Mouse (Mus musculus) brain, adult 2 months (tissue): ENCODE data around the gene AU015836.
"Not testable (repeated sequence)": the region's sequence is repeated elsewhere in the genome, so short reads cannot be mapped to it uniquely, and the experiment has no call there.

Experiments used
- DNase-seq: peaks from one replicate; pipeline ENCODE4 v3.0.0; 2011; ENCODE audit warnings: low read depth, low spot score

Gene AU015836

DNA sequence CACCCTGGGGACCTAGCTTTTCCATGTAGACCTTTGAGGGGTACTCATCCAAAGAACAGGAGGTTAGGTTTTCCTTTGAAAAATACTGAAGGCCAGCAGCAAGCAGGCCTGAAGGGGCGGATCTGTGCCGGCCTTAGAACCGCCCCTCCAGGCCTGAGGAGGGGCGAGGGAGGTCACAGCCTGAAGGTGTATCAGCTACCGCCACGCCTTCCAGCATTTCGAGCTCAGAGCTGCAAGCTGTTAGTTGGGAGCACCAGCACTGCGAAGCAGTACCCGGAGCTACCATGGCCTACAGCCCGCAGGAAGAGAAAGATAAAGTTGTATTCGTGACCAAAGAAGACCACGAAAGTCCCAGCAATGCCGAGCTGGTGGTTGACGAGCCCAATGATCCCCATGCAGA is at the start of gene AU015836:
Gene AU015836, plus strand, starts transcription at position 216 of the 400 bp plus-strand sequence.
- DNase-seq, result no peak

DNA sequence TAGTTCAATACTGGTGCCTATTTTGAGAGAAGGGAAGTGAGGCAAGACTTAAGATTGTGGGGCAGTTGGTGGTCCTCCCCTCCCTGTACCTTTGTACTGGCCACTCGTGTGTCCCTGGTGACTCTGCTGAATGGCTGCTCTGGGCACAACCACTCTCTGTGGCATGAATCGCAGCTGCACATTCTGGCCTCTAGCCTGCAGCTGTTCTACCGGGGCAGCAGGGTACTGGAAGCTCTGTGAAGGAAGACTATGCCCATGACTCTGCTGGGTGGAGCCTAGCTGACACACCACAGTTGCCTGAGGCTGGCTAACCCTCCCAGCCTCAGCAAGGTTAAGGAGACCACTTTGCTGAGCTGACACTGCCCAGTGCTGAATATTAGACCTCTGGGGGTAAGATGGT is 49.4 kb upstream of the AU015836 start:
- DNase-seq, result peak; percentile 14

DNA sequence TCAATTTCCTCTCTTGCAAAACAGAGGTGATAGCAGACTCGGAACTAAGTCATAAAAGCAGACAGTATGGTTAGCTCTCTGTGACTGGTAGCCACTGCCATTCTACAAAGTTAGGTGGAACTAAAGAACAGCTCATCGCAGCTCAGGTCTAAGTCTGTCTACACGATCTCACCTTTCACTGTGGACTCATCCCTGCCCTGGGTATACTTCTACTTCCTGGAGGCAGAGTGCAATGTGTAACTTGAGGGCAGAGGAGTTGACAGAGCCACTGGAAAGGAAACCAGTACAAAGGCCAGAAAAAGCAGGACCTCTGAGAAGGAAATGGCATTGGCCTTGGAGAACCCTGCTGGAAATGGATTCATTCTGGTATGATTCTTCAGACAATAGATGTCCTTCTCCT is 40.1 kb upstream of the AU015836 start:
- DNase-seq, result no peak

DNA sequence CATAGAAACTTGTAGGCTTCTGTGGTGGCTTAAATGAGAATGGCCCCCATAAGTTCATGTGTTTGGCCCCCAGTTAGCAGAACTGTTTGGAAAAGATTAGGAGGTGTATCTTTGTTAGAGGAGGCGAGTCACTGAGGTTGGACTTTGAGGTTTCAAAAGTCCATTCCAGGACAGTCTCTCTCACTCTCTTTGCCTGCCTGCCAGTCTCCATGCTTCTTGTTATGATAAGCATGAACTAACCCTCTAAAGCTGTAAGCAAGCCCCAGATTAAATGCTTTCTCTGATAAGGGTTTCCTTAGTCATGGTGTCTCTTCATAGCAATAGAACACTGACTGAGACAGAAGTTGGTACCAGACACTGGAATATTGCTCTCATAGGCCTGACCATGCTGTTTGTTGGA is 39.7 kb upstream of the AU015836 start:
- no peak for DNase-seq

DNA sequence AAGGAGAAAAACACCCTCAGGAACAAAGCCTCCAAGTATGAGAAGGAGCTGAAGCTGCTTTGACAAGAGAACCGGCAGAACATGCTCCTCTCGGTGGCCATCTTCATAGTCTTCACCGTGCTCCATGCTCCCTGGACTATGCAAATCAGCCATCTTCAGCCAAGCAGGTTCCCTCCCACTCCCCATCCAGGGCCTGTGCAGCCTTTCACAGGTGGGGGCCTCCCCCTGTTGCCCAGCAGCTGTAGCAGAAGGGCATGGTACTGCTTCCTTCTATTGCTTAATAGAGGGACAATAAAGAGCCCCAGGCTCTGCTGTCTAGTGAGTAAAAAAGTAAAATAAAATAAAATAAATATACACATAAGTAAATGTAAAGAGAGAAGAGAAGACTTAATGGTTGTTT is 36.8 kb upstream of the AU015836 start:
- DNase-seq, result no peak

DNA sequence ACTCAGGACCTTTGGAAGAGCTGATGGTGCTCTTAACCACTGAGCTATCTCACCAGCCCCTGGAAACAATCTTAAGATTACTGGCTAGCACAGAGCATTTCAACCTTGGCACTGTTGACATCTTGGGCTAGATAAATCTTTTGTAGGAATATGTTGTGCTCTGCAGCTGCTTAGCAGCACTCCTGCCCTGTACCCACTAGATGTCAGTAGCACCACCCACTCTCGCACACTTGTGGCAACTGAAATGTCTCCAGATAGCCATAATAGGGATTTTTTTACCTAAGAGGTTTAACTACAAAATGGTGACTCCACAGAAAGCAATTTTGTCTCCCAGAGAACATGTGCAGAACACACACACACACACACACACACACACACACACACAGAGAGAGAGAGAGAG is 11.7 kb upstream of the AU015836 start:
- DNase-seq, result peak; percentile 52

DNA sequence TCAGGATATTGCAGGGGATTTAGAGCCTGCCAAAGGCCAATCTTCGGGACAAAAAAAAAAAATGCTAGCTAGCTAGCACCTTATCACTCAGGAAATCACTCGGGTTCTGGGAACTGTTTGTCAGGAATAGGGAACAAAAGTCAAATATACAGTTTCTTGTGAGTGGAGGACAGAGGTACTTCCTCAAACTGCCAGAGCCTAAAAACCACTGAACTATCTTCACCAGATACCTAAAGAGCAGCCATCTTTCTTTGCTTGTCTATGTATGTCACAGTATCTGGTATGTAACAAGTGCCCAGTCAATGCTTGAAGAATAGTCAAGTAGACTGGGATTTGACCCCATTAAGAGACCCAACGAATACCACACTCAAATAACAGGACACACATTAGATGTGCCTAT is 10.0 kb upstream of the AU015836 start:
- DNase-seq, result no peak

DNA sequence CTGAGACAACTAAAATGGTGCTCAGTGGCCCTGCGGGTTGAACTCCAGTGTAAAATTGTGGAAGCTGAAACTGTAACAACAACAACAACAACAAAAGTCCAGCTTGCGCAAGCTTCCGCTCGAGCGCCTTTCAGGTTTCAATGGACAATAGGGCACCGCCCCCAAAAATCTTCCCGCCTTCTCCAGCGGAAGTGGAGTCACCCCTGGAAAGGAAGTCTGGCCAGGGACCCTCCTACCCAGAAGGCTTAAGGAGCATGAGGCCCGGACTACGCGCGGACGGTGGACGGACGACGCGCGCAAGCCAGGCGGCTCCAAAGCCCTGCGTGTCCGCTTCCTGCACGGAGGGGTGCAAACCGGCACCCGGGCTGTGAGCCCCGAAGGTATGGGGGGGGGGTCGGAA is 11.9 kb downstream of the AU015836 start:
- DNase-seq, result no peak

DNA sequence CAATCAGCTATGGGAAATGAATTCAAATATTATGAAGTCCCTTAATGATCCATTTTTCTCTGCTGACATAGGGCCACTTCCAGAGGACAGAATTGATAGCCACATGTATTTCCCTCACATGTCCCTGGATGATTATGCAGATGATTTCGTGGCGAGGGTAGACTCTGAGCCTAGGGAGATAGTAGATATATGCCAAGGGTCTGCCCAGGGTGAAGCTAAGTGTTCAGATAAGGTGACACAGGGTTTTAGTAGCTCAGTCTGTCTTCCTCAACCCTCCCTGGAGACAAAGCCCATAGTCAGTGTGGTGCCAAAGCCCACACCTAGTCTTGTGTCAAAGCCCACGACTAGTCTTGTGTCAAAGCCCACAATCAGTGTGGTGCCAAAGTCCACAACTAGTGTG is 13.7 kb downstream of the AU015836 start:
- DNase-seq, result no peak

DNA sequence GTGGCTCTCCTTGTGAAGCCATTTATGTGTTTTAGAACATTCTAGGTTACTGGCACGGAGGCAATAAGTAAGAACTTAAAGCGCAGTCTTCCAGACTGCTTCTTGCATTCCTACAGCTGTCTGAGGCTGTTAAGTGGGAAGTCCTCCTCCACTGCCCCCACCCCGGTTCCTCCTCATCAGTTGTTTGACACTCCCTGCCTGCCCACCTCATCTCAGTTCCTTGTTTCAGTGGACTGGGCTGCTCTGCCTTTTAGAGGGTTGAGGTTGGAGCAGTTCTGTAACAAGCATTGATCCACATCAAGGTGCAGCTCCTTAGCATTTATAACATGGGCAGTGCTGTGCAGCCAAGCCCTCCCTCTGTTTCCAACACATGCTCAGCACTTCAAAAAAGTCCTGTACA is 16.6 kb downstream of the AU015836 start:
- DNase-seq, result not testable (repeated sequence)

DNA sequence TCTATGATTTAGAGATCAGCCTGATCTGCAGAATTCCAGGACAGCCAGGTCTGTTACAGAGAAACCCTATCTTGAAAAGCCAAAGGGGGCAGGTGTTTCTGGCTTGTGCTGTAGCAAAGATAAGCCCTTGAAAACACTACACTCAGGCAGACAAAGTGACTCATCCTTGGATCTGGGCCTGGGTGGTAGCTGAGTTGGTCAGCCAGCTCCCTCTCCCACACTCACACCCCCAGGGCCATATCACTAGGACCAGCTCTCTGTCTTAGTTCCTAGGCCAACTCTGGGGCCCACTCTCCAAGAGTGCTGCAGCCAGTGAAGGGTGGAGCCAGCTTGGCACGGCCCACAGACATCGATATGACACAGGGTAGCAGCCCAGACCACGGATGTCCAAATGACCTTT is 38.5 kb downstream of the AU015836 start:
- DNase-seq, result no peak

DNA sequence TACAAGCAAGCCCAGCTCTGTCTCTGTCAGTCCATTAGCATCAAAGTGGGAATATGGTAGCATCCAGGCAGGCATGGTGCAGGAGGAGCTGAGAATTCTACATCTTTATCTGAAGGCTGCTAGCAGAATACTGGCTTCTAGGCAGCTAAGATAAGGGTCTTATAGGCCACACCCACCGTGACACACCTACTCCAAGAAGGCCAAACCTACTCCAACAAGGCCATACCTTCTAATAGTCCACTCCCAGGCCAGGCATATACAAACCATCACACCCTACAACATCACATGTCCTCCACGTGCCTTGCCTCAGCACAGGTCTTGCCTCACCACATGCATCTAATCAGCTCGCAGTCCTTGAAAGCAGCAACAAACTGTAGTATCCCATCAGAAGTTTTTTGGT is 41.0 kb downstream of the AU015836 start:
- DNase-seq, result no peak

DNA sequence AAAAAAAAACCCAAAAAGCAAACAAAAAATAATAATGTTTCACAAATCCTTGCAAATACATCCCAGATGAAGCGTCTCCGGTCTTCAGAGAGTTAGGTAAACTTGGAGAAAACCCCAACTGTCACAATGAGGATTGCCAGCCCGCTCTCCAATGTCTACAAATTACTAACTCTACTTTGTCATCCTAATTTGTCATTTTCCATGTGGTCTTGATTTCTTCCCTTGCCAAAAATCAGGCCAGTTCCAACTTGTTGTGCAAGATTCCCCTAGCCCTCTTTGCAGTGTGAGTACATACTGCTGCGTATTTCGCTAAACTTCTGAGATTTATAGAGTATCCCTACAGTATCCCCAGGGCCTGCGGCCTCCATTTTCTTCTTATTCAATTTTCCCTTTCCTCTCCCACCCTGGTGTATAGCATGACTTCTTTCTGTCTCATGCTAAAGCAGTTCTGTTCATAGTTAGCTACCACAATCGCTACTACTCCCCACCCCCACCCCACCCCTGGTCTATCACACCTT is 43.3 kb downstream of the AU015836 start:
- no peak for DNase-seq

DNA sequence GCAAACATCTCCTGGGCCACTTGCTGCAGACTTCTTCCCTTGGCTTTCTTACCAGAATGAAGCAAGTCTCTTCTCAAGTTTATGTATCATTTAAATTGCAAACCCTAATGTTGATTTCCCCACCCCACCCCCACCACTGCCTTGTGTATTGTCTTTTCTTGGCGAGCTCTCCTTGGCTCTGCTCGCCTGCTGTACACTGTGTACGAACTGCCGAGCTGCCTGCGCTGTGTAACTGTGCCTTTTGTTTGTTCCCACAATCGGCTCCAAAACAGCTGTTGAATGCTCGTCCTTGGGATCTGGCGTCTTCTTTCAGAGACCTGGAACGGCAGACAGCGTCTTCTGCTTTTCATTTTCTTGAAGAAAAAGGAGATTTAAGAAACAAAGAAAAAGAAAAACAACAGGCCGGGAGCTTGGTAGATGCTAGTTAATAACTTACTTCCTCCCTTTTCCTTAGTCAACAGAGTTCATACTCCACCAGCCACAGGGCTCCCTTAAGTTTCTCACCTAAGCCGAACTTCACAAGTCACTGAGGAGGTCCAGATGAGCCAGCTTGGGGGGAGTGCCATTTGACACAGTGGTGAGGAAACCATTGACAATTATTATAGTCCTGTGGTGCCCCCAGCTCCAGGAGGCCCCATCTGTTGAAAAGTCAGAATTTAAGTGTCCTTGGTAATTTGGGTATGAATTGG is 44.2 kb downstream of the AU015836 start:
- DNase-seq, result peak; percentile 67

DNA sequence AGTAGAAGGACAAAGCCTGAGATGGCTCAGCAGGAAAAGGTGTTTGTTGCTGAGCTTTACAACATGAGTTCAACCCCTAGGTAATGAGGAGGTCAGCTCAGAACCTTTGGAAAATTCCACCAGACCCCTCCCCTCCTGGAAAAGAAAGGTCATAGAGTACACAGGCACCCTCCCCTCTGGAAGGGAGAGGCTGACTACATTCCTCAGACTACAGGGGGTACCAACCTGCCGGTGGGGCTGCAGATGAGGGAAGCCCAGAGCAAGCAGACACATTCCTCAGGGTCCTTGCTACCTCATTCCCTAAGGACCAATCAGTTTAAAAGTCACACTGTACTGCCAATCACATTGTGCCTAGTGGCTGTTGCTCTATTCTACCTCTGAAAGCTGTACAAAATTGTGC is 48.4 kb downstream of the AU015836 start:
- no peak for DNase-seq

DNA sequence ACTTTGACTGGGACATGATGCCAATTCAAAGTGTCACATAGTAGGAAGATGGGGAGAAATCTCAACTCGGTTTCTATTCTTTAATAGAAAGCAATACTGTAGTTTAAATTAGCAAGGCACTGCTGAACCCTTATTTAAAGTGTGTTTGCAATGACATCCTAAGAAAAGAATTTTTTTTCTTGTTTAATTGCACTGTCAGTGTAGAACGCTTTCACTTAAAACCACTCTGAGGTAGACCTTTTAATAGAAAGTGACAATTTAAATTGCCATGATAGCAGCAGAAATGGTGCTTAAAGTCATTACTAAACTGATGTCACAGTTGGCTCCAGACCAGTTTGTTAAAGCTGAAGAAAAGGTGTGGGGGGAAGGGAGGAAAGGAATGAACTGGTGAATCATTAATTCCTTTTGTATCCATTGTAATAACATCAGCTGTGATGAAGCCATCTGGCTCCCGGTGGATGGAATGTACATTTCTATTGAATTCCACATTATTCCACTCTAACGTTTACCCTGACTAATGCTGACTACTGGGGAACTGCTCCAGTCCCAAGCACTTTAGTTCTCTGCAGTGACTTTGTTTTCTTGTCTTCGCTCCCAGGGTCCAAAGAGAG is 53.9 kb downstream of the AU015836 start:
- peak; percentile 12 for DNase-seq
